Mouse (Mus musculus): ENCODE data around the gene Klhdc7b. TPM values are rescaled to one million over a fixed set of nuclear protein-coding genes. Genes with fewer than 3 reads are reported as not detected.
A peak's percentile ranks its signal among the peaks of the same experiment; 100 is the strongest.

Klhdc7b gene
- not detected for total RNA-seq (2021)
- long read RNA-seq, experiment 1 = 0 reads
- long read RNA-seq, experiment 2 = 0 reads

- intact Hi-C loops (cut with DNase I) = no loop called here
- no peak for DNase-seq
Observed at GRCm38 (mm10) chr15:89384617-89385016, at the start of gene Klhdc7b. Gene Klhdc7b (plus strand): TSS chr15:89384917.

DNA sequence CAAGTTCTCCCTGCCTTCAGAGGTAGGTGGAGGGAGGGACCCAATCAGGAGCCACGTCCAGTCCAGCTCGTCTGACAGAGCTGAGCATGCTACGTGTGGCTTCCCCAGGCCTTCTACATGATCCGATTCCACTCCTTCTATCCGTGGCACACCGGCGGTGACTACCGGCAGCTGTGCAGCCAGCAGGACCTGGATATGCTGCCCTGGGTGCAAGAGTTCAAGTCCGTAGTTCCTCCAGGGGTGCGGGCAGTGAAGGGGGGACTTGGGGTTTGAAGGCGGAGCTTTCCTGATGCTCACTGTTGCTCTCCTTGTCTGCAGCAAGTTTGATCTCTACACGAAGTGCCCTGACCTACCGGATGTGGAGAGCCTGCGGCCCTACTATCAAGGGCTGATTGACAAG, 48.3 kb upstream of the Klhdc7b start:
- intact Hi-C loops (cut with DNase I) = no loop called here
- DNase-seq = no peak

DNA sequence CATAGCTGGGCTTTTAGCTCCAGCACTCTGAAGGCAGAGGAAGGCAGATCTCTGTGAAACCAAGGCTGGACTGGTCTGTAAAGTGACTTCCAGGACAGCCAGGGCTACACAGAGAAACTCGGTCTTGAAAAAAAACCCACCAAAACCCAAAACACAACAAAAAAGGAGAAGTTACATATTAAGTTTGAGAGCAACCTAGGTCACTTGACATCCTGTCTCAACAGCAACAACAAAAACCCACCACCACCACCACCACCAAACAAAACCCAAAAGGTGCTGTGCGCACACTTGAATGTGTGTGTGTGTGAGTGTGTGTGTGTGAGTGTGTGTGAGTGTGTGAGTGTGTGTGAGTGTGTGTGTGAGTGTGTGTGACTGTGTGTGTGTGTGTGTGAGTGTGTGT, 45.0 kb upstream of the Klhdc7b start:
- intact Hi-C loops (cut with DNase I) = no loop called here
- DNase-seq = no peak

- intact Hi-C loops (cut with DNase I) = no loop called here
- DNase-seq = no peak
Observed at GRCm38 (mm10) chr15:89340136-89340535, 44.6 kb upstream of the Klhdc7b start.

DNA sequence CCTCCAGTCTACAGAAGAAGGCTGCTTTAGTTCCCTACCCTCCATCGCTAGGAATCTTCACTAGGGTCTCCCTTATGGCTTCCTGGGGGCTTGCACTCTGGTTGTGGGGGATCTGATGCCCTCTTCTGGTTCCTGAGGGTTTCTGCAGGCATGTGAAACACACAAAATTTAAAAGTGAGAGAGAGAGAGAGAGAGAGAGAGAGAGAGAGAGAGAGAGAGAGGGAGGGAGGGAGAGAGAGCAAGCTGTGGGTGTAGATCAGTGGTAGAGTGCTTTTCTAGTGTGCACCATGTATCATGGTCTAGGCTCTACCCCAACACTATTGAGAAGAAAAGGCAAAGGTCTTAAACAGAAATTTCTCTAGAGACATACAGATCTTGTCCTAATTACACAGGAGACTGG, 43.0 kb upstream of the Klhdc7b start:
- intact Hi-C loops (cut with DNase I) = no loop called here
- no peak for DNase-seq

- intact Hi-C loops (cut with DNase I) = no loop called here
Observed at GRCm38 (mm10) chr15:89343325-89343724, 41.4 kb upstream of the Klhdc7b start.

GRCm38 (mm10) chr15:89350447-89350846, 34.3 kb upstream of the Klhdc7b start:
- intact Hi-C loops (cut with DNase I) = loop anchor here (10.0 kb wide), 1 partner anchor 226 kb away; the partner anchor contains the start of genes Hdac10 and Tubgcp6
- DNase-seq = peak in 1 of 2 experiments; percentile 24

More at GRCm38 (mm10) chr15:89343325-89343724, 41.4 kb upstream of the Klhdc7b start:
- DNase-seq = no peak

- intact Hi-C loops (cut with DNase I) = loop anchor here (10.0 kb wide), 1 partner anchor 227 kb away; the partner anchor contains the start of genes Hdac10 and Tubgcp6
- DNase-seq = no peak
Observed at GRCm38 (mm10) chr15:89351302-89351701, 33.4 kb upstream of the Klhdc7b start.

- intact Hi-C loops (cut with DNase I) = loop anchor here (10.0 kb wide), 1 partner anchor 227 kb away; the partner anchor contains the start of genes Hdac10 and Tubgcp6
- no peak for DNase-seq
Observed at GRCm38 (mm10) chr15:89352054-89352453, 32.7 kb upstream of the Klhdc7b start.

DNA sequence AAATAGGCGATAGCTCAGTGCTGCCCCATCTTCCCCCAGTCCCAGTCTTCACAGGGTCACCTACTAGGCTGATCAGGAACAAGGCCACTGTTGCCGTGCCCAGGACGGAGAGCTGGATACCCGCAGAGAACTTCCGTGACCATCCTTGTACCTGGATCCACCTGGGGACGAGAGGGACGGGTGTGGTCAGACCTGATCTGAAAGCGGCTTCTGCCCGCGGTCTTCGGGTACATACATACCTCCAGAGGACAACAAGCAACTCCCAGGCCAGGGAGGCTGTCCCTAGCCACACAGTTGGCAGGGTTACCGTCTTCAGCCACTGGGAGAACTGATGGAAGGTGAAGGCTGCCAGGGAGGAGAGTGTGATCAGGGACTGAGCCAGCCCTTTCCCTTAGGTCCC, 31.9 kb upstream of the Klhdc7b start:
- intact Hi-C loops (cut with DNase I) = loop anchor here (10.0 kb wide), 1 partner anchor 228 kb away; the partner anchor contains the start of genes Hdac10 and Tubgcp6
- no peak for DNase-seq

DNA sequence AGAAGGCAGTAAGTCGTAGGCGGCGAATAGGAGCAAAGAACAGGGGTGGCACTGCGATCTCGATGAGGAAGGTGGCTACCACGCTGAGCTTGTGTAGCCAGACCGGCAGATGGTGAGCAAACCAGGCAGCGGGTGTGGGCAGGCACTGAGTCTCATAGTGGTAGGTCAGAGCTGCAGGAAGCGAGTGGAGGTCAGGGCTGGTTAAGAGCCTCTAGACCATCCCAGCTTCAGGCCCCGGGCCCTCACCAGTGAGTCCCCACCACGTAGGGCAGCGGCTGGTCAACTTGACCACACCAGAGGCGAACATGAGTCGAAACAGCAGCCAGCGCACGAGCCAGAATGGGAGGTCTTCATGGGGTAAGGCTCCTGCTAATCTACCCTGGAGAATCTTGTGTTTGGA, 30.9 kb upstream of the Klhdc7b start:
- no peak for DNase-seq
- intact Hi-C loops (cut with DNase I) = loop anchor here (2.0 to 10.0 kb wide), 2 partner anchors 39 to 229 kb away; partner anchors contain the start of genes Hdac10, Sbf1 and Tubgcp6

DNA sequence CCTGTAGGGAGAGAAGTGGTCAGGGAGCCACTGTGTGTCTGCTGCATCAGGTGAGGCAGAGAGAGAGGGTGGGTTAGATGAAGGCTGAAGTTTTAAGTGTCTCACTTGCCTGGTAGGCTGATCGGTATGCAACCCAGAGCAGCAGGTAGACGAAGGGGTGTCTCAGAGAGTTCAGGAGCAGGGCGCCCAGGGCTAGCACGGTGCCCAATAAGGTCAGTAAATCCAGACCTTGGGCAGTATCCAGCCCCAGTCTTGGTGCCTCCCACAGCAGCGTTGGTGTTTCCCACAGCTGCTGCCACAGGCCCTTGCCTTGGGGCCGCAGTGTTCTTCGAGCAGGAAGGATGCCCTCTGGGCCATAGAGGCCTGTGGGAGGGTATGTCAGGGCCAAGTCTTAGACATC, 30.3 kb upstream of the Klhdc7b start:
- DNase-seq = no peak
- intact Hi-C loops (cut with DNase I) = loop anchor here (2.0 to 10.0 kb wide), 2 partner anchors 40 to 230 kb away; partner anchors contain the start of genes Hdac10, Sbf1 and Tubgcp6

DNA sequence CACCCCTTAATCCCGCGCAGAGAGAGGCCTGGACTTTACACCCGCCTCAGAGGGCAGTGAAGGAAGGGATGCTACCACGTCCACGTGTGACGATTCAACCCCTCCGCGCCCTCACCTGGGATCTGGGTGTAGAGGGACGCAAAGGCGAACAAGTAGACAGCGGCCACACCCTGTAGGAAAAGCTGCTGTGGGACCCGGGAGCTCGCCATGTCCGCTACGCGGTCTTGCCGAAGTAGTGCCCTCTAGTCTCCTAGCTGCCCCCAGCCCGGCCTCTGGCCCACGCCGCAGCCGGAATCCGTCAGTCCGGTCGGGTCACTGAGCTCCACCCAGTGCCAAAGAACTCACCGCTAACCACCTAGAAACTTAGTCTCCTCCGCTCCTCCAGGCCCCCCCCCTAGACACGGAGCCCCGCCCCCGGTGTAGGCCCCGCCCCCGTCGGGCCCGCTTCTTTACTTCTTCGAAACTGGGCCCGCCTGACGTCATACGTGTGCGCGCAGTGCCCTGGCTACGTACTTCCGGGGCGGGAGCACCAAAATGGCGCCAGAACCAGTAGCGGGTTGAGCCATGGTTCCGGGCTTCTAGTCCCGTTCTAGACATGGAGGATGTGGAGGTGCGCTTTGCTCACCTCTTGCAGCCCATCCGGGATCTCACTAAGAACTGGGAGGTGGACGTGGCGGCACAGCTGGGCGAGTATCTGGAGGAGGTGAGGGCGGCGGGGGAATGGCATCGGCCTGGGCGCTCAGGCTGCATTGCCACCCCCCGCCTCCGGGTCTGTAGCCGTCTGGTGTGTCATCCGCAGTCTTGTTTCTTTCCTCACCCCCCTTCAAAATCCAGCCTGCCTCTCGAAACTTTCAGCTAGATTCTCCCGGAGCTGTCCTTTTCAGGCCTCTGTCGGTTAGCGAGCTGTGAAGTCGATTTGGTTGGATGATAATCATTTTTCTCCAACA, 29.2 kb upstream of the Klhdc7b start, which contains the start of the genes Lmf2 and Ncaph2:
Gene Lmf2, minus strand, starts transcription at position 419 of the 947 bp plus-strand sequence.
Gene Ncaph2, plus strand, starts transcription at position 479 of the 947 bp plus-strand sequence.
- DNase-seq = peak; percentile 96 to 98
- intact Hi-C loops (cut with DNase I) = loop anchor here (2.0 to 10.0 kb wide), 3 partner anchors 17 to 231 kb away; partner anchors contain the start of genes Hdac10, Sbf1, Sco2 and Tubgcp6

DNA sequence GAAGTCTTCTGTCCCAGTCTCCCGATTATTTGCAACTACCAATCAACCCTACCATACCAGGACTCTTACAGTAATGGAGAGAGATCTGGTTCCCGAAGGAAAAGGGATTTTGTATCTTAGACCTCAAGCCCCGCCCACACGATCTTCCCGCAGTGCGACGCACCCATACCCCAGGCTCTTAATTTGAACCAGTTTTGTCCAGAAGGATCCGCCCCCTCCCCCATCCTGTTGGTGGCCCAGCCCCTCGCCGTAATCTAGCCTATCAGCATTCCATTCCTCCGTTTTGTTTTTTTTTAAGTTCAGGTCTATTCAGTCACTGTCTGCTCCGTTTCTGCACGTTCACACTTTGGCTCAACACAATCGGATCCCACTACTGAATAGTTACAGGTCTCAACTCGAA, 28.3 kb upstream of the Klhdc7b start:
- peak; percentile 58 to 68 for DNase-seq
- intact Hi-C loops (cut with DNase I) = loop anchor here (2.0 to 10.0 kb wide), 2 partner anchors 16 to 232 kb away; partner anchors contain the start of genes Hdac10, Sco2 and Tubgcp6

DNA sequence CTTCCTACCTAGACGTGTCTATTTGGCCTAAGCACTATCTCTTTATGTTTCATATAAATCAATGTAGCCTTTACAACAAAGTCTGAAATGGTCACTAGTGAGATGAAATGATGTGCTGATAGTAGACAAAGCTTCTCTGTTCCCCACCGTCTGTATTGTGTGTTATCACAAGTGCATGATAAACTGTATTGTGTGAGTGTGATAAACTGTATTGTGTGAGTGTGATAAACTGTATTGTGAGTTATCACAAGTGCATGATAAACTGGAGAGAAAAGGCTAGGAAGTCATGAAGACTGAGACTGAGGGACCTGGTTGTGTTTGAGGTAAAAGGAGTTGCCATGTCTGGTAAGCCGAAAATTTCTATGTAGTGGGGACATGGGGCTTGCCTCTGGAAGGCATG, 25.9 kb upstream of the Klhdc7b start:
- no peak for DNase-seq
- intact Hi-C loops (cut with DNase I) = loop anchor here (10.0 kb wide), 1 partner anchor 234 kb away; the partner anchor contains the start of genes Hdac10 and Tubgcp6

- intact Hi-C loops (cut with DNase I) = no loop called here
- DNase-seq = no peak
Observed at GRCm38 (mm10) chr15:89363051-89363450, 21.7 kb upstream of the Klhdc7b start.

DNA sequence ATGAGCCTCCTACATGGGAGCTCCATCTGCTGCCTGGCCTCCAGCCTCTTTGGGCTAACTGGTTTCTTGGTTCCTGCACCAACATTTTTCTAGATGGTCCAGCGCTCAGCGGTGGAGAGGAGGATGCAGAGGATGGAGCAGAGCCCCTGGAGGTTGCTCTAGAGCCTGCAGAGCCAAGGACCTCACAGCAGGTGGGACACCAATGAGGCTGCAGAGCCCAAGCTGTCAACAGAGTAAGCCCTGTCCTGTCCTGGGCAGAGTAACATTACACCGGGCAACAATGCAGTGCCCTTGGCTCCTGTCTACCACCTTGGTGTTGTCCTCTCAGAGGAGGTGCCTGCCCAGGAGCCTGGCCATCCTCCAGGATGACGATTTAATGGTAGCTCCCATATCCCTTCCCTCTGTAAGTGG, 19.6 kb upstream of the Klhdc7b start:
- intact Hi-C loops (cut with DNase I) = no loop called here
- DNase-seq = no peak

DNA sequence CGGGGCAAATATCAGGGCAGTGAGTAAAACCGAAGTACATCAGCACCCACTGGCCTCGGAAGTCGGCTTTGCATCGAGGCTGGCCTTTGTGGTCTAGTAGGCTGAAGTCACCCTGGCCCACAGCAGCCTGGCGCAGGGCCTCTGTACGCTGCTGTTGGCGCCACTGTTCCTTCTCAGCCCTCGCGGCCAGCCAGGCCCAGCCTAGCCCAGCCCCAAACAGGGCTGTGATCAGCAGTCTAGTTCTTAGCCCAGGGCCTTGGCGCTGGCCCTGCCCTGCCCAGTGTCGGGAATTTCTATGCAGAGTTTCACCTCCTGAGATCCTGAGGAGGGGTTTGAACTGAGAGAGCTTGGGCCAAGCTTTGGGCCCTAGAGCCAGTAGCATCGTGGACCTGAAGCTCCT, 12.6 kb upstream of the Klhdc7b start:
- DNase-seq = no peak
- intact Hi-C loops (cut with DNase I) = loop anchor here (2.0 to 5.0 kb wide), 3 partner anchors 15 to 215 kb away; partner anchors contain the start of gene Sbf1

DNA sequence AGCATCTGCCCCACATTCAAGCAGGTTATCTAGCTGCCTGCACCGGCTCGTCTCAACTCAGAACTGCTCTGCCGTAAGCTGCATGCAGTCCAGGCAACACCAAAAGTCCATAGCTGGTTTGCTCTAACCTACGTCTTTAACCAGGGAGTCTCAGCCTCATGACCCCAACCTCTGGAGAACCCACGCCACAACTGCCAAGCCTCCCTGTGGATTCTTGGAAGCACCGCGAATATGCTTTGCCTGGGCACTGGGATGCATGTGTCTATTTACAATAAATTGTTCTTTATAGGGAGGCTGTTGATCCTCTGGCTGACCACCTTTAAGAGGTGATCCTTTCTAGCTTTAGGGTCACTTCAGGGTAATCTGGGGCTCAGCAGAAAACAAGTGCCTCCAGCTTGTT, 12.2 kb upstream of the Klhdc7b start:
- intact Hi-C loops (cut with DNase I) = loop anchor here (2.0 to 5.0 kb wide), 3 partner anchors 16 to 215 kb away; partner anchors contain the start of gene Sbf1
- no peak for DNase-seq

GRCm38 (mm10) chr15:89373027-89373761, 11.5 kb upstream of the Klhdc7b start:
- DNase-seq = peak; percentile 86 to 87
- intact Hi-C loops (cut with DNase I) = loop anchor here (2.0 to 5.0 kb wide), 3 partner anchors 16 to 214 kb away; partner anchors contain the start of gene Sbf1

Measured in heart, postnatal 14 days (tissue).